Mouse (Mus musculus) heart, postnatal 0 days (tissue): ENCODE measurements at regions not wholly inside any gene's neighbourhood (a gene's known extent, or its start where the extent isn't known, plus 50 kb on each side); places are given as distances from the start of the nearest gene placed in this dataset.

Source experiments
- CTCF ChIP-seq: IDR thresholded peaks from 2 replicates; pipeline ENCODE4 v1.5.1; 2016; ENCODE audit warnings: antibody characterized with exemption, control low read depth, low read depth
- EP300 ChIP-seq: IDR thresholded peaks from 2 replicates; pipeline ENCODE4 v1.6.1; 2016; ENCODE audit warnings: antibody characterized with exemption, low read depth

DNA sequence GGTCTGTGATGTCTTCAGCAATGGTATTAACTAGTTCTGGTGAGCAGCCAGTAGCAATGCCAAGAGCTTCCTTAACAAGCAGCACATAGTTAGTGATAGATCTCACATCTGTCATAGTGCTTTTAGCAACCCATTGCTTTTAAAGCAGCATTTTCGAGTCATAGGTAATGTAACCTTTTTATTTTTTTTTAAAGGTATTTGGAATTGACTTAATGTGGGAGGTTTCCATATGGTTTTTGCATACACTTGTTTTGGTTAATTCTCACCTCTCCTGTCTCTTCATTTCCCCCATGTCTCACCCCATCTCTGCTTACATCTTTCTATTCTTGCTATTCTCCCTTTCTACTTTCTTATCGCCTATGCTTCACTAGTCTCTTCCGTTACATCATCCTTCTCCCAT lies 1322.0 kb upstream of the A1bg start:
- TF ChIP-seq CTCF: no peak
- TF ChIP-seq EP300: no peak
